Mouse (Mus musculus): ENCODE measurements around the gene Chd3.
A peak's percentile ranks its signal among the peaks of the same experiment; 100 is the strongest.
"Not testable (repeated sequence)": the region's sequence is repeated elsewhere in the genome, so short reads cannot be mapped to it uniquely, and the experiment has no call there.

Gene Chd3

GRCm38 (mm10) chr11:69323667-69324111 lies 45.5 kb downstream of the Chd3 start, which contains the start of the genes Cntrob and Trappc1:
Gene Cntrob (minus strand): TSS chr11:69323775.
Gene Trappc1 (plus strand): TSS chr11:69323980.
- peak; percentile 97 for DNase-seq (ENCODE audit: low read depth, low spot score)

- no peak for DNase-seq (ENCODE audit: low read depth, low spot score)
Observed at GRCm38 (mm10) chr11:69322693-69323471, 46.3 kb downstream of the Chd3 start.

GRCm38 (mm10) chr11:69322010-69322409 lies 47.2 kb downstream of the Chd3 start:
- no peak for DNase-seq (ENCODE audit: low read depth, low spot score)

- DNase-seq (ENCODE audit: low read depth, low spot score): no peak
Observed at GRCm38 (mm10) chr11:69321580-69321979, 47.6 kb downstream of the Chd3 start.

- DNase-seq (ENCODE audit: low read depth, low spot score): not testable (repeated sequence)
Observed at GRCm38 (mm10) chr11:69318000-69318399, 51.2 kb downstream of the Chd3 start.

GRCm38 (mm10) chr11:69316361-69316760 lies 52.8 kb downstream of the Chd3 start:
- no peak for DNase-seq (ENCODE audit: low read depth, low spot score)

GRCm38 (mm10) chr11:69311266-69311665 lies 57.9 kb downstream of the Chd3 start:
- peak; percentile 53 for DNase-seq (ENCODE audit: low read depth, low spot score)

GRCm38 (mm10) chr11:69306039-69306438 lies 63.2 kb downstream of the Chd3 start:
- no peak for DNase-seq (ENCODE audit: low read depth, low spot score)

- DNase-seq (ENCODE audit: low read depth, low spot score): no peak
Observed at GRCm38 (mm10) chr11:69305291-69305690, 63.9 kb downstream of the Chd3 start.

- DNase-seq (ENCODE audit: low read depth, low spot score): no peak
Observed at GRCm38 (mm10) chr11:69302817-69303216, 66.4 kb downstream of the Chd3 start.

- DNase-seq (ENCODE audit: low read depth, low spot score): no peak
Observed at GRCm38 (mm10) chr11:69298231-69298630, 71.0 kb downstream of the Chd3 start.

GRCm38 (mm10) chr11:69297799-69298198 lies 71.4 kb downstream of the Chd3 start:
- DNase-seq (ENCODE audit: low read depth, low spot score): no peak

GRCm38 (mm10) chr11:69295286-69295685 lies 73.9 kb downstream of the Chd3 start:
- DNase-seq (ENCODE audit: low read depth, low spot score): no peak
